Comparison of ENCODE assay signal across 10 mouse cellular contexts in the genomic region with DNA sequence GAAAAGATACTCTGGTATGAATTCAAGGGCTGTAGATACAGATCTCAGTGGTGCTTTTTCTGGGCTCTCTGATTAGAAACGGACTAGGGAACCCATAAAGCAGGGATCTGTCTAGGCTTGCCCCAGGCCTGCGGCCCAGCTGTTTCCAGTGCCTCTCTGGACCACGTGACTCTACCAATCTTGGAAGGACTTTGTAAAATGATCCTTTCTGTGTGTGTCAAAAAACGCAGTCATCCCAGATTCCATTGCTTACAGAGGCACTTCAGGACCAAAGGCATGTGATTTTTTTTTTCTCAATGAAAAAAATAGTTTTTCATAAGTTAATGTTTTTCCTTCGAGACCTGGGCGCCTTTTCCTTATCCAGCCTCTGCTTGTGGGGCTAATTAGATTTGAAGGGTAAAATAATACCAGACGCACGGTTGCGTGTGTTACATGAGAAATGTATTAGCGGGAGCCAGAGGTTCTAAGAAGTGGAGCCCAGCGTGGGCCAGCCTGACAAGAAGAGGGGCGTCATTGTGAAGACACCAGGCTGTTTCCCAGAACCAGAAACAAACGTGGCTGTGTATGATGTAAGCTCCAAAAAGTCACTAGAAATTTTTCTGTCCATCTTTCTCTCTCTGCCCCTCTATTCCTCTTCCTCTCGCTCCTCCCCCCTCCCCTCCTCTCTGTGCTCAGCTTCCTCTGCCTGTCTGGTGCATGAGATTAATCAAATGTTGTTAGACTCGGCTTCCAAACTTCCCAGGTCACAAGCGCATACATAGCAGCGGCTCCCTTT. TPM values are rescaled to one million over a fixed set of nuclear protein-coding genes. Genes with fewer than 3 reads are reported as not detected.
DNase-seq lines count a peak whose midpoint lies in the region; ATAC-seq and TF ChIP-seq lines count a peak whose summit lies in the region.
"Had no signal": no experiment of that assay in that cellular context is flagged by ENCODE, and none has a peak within 500 bp of the region (broad histone marks: within the 10 kb centered on the region; RNA-seq: fewer than 3 reads in every experiment).

No protein-coding gene starts in this region.

- H3K4me1 ChIP-seq in midbrain, embryonic 14.5 days (ENCODE audit: control insufficient read depth, insufficient read depth, low read length), result no peaks in the 10 kb centered on the region
- no peaks in the 10 kb centered on the region for H3K4me1 ChIP-seq in midbrain, postnatal 0 days (ENCODE audit: insufficient read depth, low read length)
- peaks cover 4% of the 10 kb centered on the region; the same call in 1 of the 2 replicates for H3K4me1 ChIP-seq in intestine, embryonic 15.5 days (replicated peaks)
- H3K4me1 ChIP-seq in stomach, postnatal 0 days (replicated peaks; ENCODE audit: control insufficient read depth, insufficient read depth), result no peaks in the 10 kb centered on the region

- H3K36me3 ChIP-seq in midbrain, embryonic 14.5 days (ENCODE audit: control insufficient read depth, insufficient read depth, low read length), result no peaks in the 10 kb centered on the region
- no peaks in the 10 kb centered on the region for H3K36me3 ChIP-seq in midbrain, postnatal 0 days (ENCODE audit: insufficient read depth, low read length)
- no peaks in the 10 kb centered on the region for H3K36me3 ChIP-seq in intestine, embryonic 15.5 days
- H3K36me3 ChIP-seq in stomach, postnatal 0 days (ENCODE audit: control insufficient read depth, insufficient read depth, low read length), result no peaks in the 10 kb centered on the region

- no peaks in the 10 kb centered on the region for H3K9me3 ChIP-seq in midbrain, embryonic 14.5 days (ENCODE audit: control insufficient read depth, low read length)
- H3K9me3 ChIP-seq in midbrain, postnatal 0 days (ENCODE audit: low read length), result no peaks in the 10 kb centered on the region
- no peaks in the 10 kb centered on the region for H3K9me3 ChIP-seq in intestine, embryonic 15.5 days
- H3K9me3 ChIP-seq in stomach, postnatal 0 days (ENCODE audit: control insufficient read depth, low read length), result no peaks in the 10 kb centered on the region

- no peak overlapping the region for H3K4me2 ChIP-seq in midbrain, embryonic 14.5 days (ENCODE audit: low read length)
- H3K4me2 ChIP-seq in midbrain, postnatal 0 days (ENCODE audit: low read depth, low read length, poor library complexity, severe bottlenecking), result no peak overlapping the region
- H3K4me2 ChIP-seq in intestine, embryonic 15.5 days (replicated peaks), result peak overlapping the region; percentile 33; the same call in 1 of the 2 replicates
- H3K4me2 ChIP-seq in stomach, postnatal 0 days (replicated peaks; ENCODE audit: low read depth), result 0 out of 2 replicates have a peak overlapping the region, but pooled peaks have one; percentile 12

- TF ChIP-seq EP300 in stomach, postnatal 0 days (optimal IDR thresholded peaks at IDR 0.05), result no peak

- no peak overlapping the region for H3K4me3 ChIP-seq in midbrain, embryonic 14.5 days (replicated peaks; ENCODE audit: low read depth, low read length)
- no peak overlapping the region for H3K4me3 ChIP-seq in midbrain, postnatal 0 days (ENCODE audit: low read depth, low read length)
- H3K4me3 ChIP-seq in intestine, embryonic 15.5 days (replicated peaks), result no peak overlapping the region
- no peak overlapping the region for H3K4me3 ChIP-seq in stomach, postnatal 0 days (ENCODE audit: low read depth, low read length)

- H3K27me3 ChIP-seq in midbrain, embryonic 14.5 days (ENCODE audit: control insufficient read depth, insufficient read depth, low read length), result no peaks in the 10 kb centered on the region
- H3K27me3 ChIP-seq in midbrain, postnatal 0 days (ENCODE audit: insufficient read depth, low read length), result no peaks in the 10 kb centered on the region
- H3K27me3 ChIP-seq in intestine, embryonic 15.5 days (replicated peaks), result no peaks in the 10 kb centered on the region
- H3K27me3 ChIP-seq in stomach, postnatal 0 days (ENCODE audit: control insufficient read depth, insufficient read depth, low read length), result no peaks in the 10 kb centered on the region

- no peak overlapping the region for H3K27ac ChIP-seq in midbrain, embryonic 14.5 days (replicated peaks; ENCODE audit: low read depth, low read length)
- no peak overlapping the region for H3K27ac ChIP-seq in midbrain, postnatal 0 days (ENCODE audit: low read depth, low read length)
- H3K27ac ChIP-seq in intestine, embryonic 15.5 days, result peak overlapping the region; percentile 60
- H3K27ac ChIP-seq in stomach, postnatal 0 days (replicated peaks), result 0 out of 2 replicates have a peak overlapping the region, but pooled peaks have one; percentile 36

- TF ChIP-seq CTCF in midbrain, postnatal 0 days (IDR thresholded peaks at IDR 0.05), result no peak
- no peak for TF ChIP-seq CTCF in stomach, postnatal 0 days (IDR thresholded peaks at IDR 0.05; ENCODE audit: low read depth)

- 50% methylated on average over 17 of the region's 17 CpGs for WGBS in midbrain, embryonic 14.5 days
- 42% methylated on average over 17 of the region's 17 CpGs for WGBS in midbrain, postnatal 0 days
- WGBS in intestine, embryonic 15.5 days, result 33% methylated on average over 17 of the region's 17 CpGs
- 28% methylated on average over 17 of the region's 17 CpGs for WGBS in stomach, postnatal 0 days

- peak; percentile 28 for DNase-seq in midbrain, embryonic 14.5 days
- no peak for DNase-seq in midbrain, postnatal 0 days (ENCODE audit: low spot score)
- DNase-seq in fibroblast of lung, adult 2 months (ENCODE audit: low read depth), result peak; percentile 91
- DNase-seq in stomach, postnatal 0 days (ENCODE audit: low spot score), result no peak
- no peak for DNase-seq in spleen, postnatal 36 days (ENCODE audit: low spot score in 2 of 2)
- DNase-seq in testis, postnatal 10 days (ENCODE audit: low spot score), result no peak
- DNase-seq: cerebellum, adult 2 months; retina, postnatal 1 day had no signal

- ATAC-seq in midbrain, embryonic 14.5 days (ENCODE audit: low FRiP score, low TSS enrichment), result no peak
- ATAC-seq in midbrain, postnatal 0 days (ENCODE audit: low FRiP score), result no peak
- ATAC-seq in intestine, embryonic 15.5 days, result peak; percentile 61
- no peak; the same call in 1 of the 2 replicates for ATAC-seq in stomach, postnatal 0 days (ENCODE audit: low FRiP score, low TSS enrichment)

- H3K9ac ChIP-seq in midbrain, embryonic 14.5 days (replicated peaks; ENCODE audit: low read length), result no peak overlapping the region
- no peak overlapping the region for H3K9ac ChIP-seq in midbrain, postnatal 0 days (replicated peaks; ENCODE audit: low read length, poor library complexity, severe bottlenecking)
- H3K9ac ChIP-seq in intestine, embryonic 15.5 days, result no peak overlapping the region
- H3K9ac ChIP-seq in stomach, postnatal 0 days (ENCODE audit: low read length), result no peak overlapping the region

RNA-seq across cellular contexts. Expression of gene Pakap, which starts 43.5 kb away (rescaled TPM):
- polyA plus RNA-seq in midbrain, embryonic 14.5 days (2014; fragmentation: Nextera tagmentation; extraction: Ambion mirVana), result 6.4 and 10.7 TPM in 2 replicates
- 6.0 and 8.4 TPM in 2 replicates for total RNA-seq in midbrain, postnatal 0 days (2014; rRNA removed)
- polyA plus RNA-seq in midbrain, postnatal 0 days (2015; fragmentation: Nextera tagmentation; extraction: Ambion mirVana), result 11.9 and 13.5 TPM in 2 replicates
- 22.8 and 25.9 TPM in 2 replicates for polyA plus RNA-seq in intestine, embryonic 15.5 days (2015; fragmentation: Nextera tagmentation; extraction: Ambion mirVana)
- 9.9 and 12.2 TPM in 2 replicates for polyA plus RNA-seq in stomach, postnatal 0 days (2015; fragmentation: Nextera tagmentation; extraction: Ambion mirVana)
- total RNA-seq: megakaryocyte, adult 5-6 weeks had no signal

Comparison
In these comparisons a context has a peak if more than half of its experiments do, and no peak if none do; other contexts are left out.
1. DNase-seq: peak in midbrain, embryonic 14.5 days (single experiment) and fibroblast of lung, adult 2 months (single experiment); none in midbrain, postnatal 0 days (single experiment), stomach, postnatal 0 days (single experiment), spleen, postnatal 36 days (0 of 2) and testis, postnatal 10 days (single experiment).
2. H3K27ac ChIP-seq: peak in intestine, embryonic 15.5 days (single experiment) and stomach, postnatal 0 days (single experiment); none in midbrain, embryonic 14.5 days (single experiment) and midbrain, postnatal 0 days (single experiment).
3. H3K4me2 ChIP-seq: peak in intestine, embryonic 15.5 days (single experiment) and stomach, postnatal 0 days (single experiment); none in midbrain, embryonic 14.5 days (single experiment) and midbrain, postnatal 0 days (single experiment).